11 mouse cellular contexts compared by ENCODE assay signal in the genomic region with DNA sequence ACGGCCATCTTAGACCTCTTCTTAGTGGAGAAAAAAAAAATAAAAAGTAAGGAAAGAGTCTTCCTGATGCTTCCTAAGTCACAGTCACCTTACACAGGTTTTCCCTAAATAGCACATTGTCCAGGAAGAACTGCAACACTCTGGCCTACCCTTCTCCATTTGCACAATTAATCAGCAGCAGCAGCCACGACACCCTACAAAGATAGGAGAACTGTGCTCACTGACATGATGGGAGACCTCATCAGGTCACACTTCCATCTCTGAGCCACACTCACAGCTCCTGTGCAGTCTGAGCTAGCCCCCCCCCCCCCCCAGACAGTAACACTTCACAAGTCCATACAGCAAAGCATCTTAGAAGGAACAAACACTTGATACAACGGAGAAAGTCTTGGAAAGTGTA. TPM values are rescaled to one million over a fixed set of nuclear protein-coding genes. Genes with fewer than 3 reads are reported as not detected.
A peak's percentile ranks its signal among the peaks of the same experiment; 100 is the strongest.
DNase-seq lines count a peak whose midpoint lies in the region; ATAC-seq and TF ChIP-seq lines count a peak whose summit lies in the region.
"Had no signal": no experiment of that assay in that cellular context is flagged by ENCODE, and none has a peak within 500 bp of the region (broad histone marks: within the 10 kb centered on the region; RNA-seq: fewer than 3 reads in every experiment).

No protein-coding gene starts in this region.

- no peak overlapping the region for H3K4me2 ChIP-seq in kidney, embryonic 15.5 days
- H3K4me2 ChIP-seq in liver, embryonic 12.5 days: peak overlapping the region; percentile 76
- no peak overlapping the region for H3K4me2 ChIP-seq in midbrain, embryonic 11.5 days

- H3K4me3 ChIP-seq in heart, adult 2 months: peak overlapping the region; percentile 63; the same call in 1 of the 2 replicates
- 0 out of 2 replicates have a peak overlapping the region, but pooled peaks have one; percentile 30 for H3K4me3 ChIP-seq in kidney, embryonic 15.5 days (replicated peaks)
- H3K4me3 ChIP-seq in G1E (ENCODE audit: low read depth, low read length): peak overlapping the region; percentile 55
- peak overlapping the region; percentile 56 for H3K4me3 ChIP-seq in liver, embryonic 12.5 days
- no peak overlapping the region for H3K4me3 ChIP-seq in midbrain, embryonic 11.5 days (ENCODE audit: low read depth, low read length)

- no peak for TF ChIP-seq EP300 in heart, adult 2 months (IDR thresholded peaks at IDR 0.05; ENCODE audit: insufficient read depth, low read depth, low read length)

- ATAC-seq in kidney, embryonic 15.5 days (replicated peaks; ENCODE audit: low FRiP score): no peak
- ATAC-seq in G1E (ENCODE audit: extremely low read depth, insufficient number of reproducible peaks, low FRiP score, poor library complexity, severe bottlenecking): no peak
- peak; percentile 67; the same call in 1 of the 2 replicates for ATAC-seq in liver, embryonic 12.5 days
- ATAC-seq in midbrain, embryonic 11.5 days (ENCODE audit: low FRiP score): no peak
- ATAC-seq: intestine, embryonic 16.5 days had no signal

- 47% methylated on average over 3 of the region's 3 CpGs for WGBS in heart, adult 2 months
- 83% methylated on average over 3 of the region's 3 CpGs for WGBS in kidney, embryonic 15.5 days
- WGBS in liver, embryonic 12.5 days (ENCODE audit: insufficient replicate concordance): 60% methylated on average over 3 of the region's 3 CpGs
- WGBS in midbrain, embryonic 11.5 days: 90% methylated on average over 3 of the region's 3 CpGs

- no peak for DNase-seq in heart, adult 2 months
- no peak for DNase-seq in heart, postnatal 25 days (ENCODE audit: low spot score)
- no peak for DNase-seq in kidney, adult 8-10 months
- DNase-seq in G1E (ENCODE audit: low spot score): no peak
- DNase-seq in midbrain, embryonic 11.5 days (ENCODE audit: low spot score, missing footprints): no peak
- DNase-seq in right cerebral cortex, postnatal 10 days (ENCODE audit: low spot score in 2 of 2): no peak
- DNase-seq: adrenal gland, postnatal 25 days; right cerebral cortex, postnatal 14 days had no signal

- no peaks in the 10 kb centered on the region for H3K27me3 ChIP-seq in heart, adult 2 months (ENCODE audit: control insufficient read depth, insufficient read depth, low read length)
- no peaks in the 10 kb centered on the region for H3K27me3 ChIP-seq in kidney, embryonic 15.5 days
- no peaks in the 10 kb centered on the region for H3K27me3 ChIP-seq in G1E (ENCODE audit: insufficient read depth, low read length)
- no peaks in the 10 kb centered on the region for H3K27me3 ChIP-seq in liver, embryonic 12.5 days (replicated peaks)
- no peaks in the 10 kb centered on the region for H3K27me3 ChIP-seq in midbrain, embryonic 11.5 days (ENCODE audit: control insufficient read depth, insufficient read depth, low read length)

- no peak for TF ChIP-seq POLR2A in heart, adult 2 months (IDR thresholded peaks at IDR 0.05; ENCODE audit: insufficient read depth, low read depth, low read length)

- peaks cover 2% of the 10 kb centered on the region; the same call in 1 of the 2 replicates for H3K36me3 ChIP-seq in heart, adult 2 months (ENCODE audit: control insufficient read depth, insufficient read depth, low read length)
- no peaks in the 10 kb centered on the region for H3K36me3 ChIP-seq in kidney, embryonic 15.5 days
- peaks cover 62% of the 10 kb centered on the region for H3K36me3 ChIP-seq in G1E (replicated peaks)
- H3K36me3 ChIP-seq in liver, embryonic 12.5 days: peaks cover 19% of the 10 kb centered on the region
- H3K36me3 ChIP-seq in midbrain, embryonic 11.5 days (ENCODE audit: control insufficient read depth, insufficient read depth, low read length): no peaks in the 10 kb centered on the region; the same call in 1 of the 2 replicates

- peak overlapping the region; percentile 10; the same call in 1 of the 2 replicates for H3K9ac ChIP-seq in heart, adult 2 months (ENCODE audit: low read depth, low read length)
- no peak overlapping the region for H3K9ac ChIP-seq in kidney, embryonic 15.5 days
- H3K9ac ChIP-seq in liver, embryonic 12.5 days: peak overlapping the region; percentile 47; the same call in 1 of the 2 replicates
- no peak overlapping the region for H3K9ac ChIP-seq in midbrain, embryonic 11.5 days (ENCODE audit: low read length)

- intact Hi-C loops in heart, adult 2 months (cut with DNase I): loop anchor here (2.0 to 5.0 kb wide), 2 partner anchors 14 to 45 kb away; partner anchors contain the start of gene Rcc1
- intact Hi-C loops in heart, postnatal 25 days (cut with DNase I): no loop called here

- H3K4me1 ChIP-seq in heart, adult 2 months (ENCODE audit: control insufficient read depth, insufficient read depth, low read length): peaks cover 5% of the 10 kb centered on the region
- H3K4me1 ChIP-seq in kidney, embryonic 15.5 days: peaks cover 19% of the 10 kb centered on the region
- H3K4me1 ChIP-seq in G1E (ENCODE audit: insufficient read depth, low read depth, low read length): peaks cover 51% of the 10 kb centered on the region
- H3K4me1 ChIP-seq in liver, embryonic 12.5 days: peaks cover 44% of the 10 kb centered on the region
- H3K4me1 ChIP-seq in midbrain, embryonic 11.5 days (ENCODE audit: control insufficient read depth, insufficient read depth, low read length): peaks cover 4% of the 10 kb centered on the region

- TF ChIP-seq CTCF in heart, adult 2 months (IDR thresholded peaks at IDR 0.05): no peak
- no peak for TF ChIP-seq CTCF in G1E (IDR thresholded peaks at IDR 0.05; ENCODE audit: low read depth, low read length)

- H3K9me3 ChIP-seq in kidney, embryonic 15.5 days (replicated peaks): no peaks in the 10 kb centered on the region
- H3K9me3 ChIP-seq in G1E (replicated peaks): peaks cover 7% of the 10 kb centered on the region; the same call in 1 of the 2 replicates
- H3K9me3 ChIP-seq in liver, embryonic 12.5 days (replicated peaks): peaks cover 6% of the 10 kb centered on the region; the same call in 1 of the 2 replicates
- H3K9me3 ChIP-seq in midbrain, embryonic 11.5 days (ENCODE audit: control insufficient read depth, low read length): no peaks in the 10 kb centered on the region

- H3K27ac ChIP-seq in heart, adult 2 months: no peak overlapping the region; the same call in 1 of the 2 replicates
- no peak overlapping the region for H3K27ac ChIP-seq in kidney, embryonic 15.5 days
- H3K27ac ChIP-seq in liver, embryonic 12.5 days: peak overlapping the region; percentile 79; the same call in 1 of the 2 replicates
- no peak overlapping the region for H3K27ac ChIP-seq in midbrain, embryonic 11.5 days (ENCODE audit: low read depth, low read length)

- H3K79me2 ChIP-seq in heart, adult 2 months (replicated peaks; ENCODE audit: control insufficient read depth, insufficient read depth, low read length): peaks cover 5% of the 10 kb centered on the region

RNA-seq across cellular contexts. Expression of gene Phactr4, which starts 25.2 kb away (rescaled TPM):
- 10 to 100 TPM; 22.3 to 22.4 TPM for total RNA-seq in heart, adult 2 months (2021)
- polyA plus RNA-seq in heart, adult 2 months (2012; rRNA removed): 8.7 and 10.1 TPM in 2 replicates
- total RNA-seq in heart, postnatal 25 days (2021): 10 to 100 TPM; 23.2 to 23.4 TPM
- 25.6 and 27.3 TPM in 2 replicates for polyA plus RNA-seq in kidney, embryonic 15.5 days (2015; fragmentation: Nextera tagmentation; extraction: Ambion mirVana)
- total RNA-seq in G1E (2014; fragmentation: Nextera tagmentation): 72.5 and 86.2 TPM in 2 replicates
- total RNA-seq in G1E (2017): 5.5 and 7.7 TPM in 2 replicates
- polyA plus RNA-seq in G1E (2012): 15.0 and 15.2 TPM in 2 replicates
- polyA plus RNA-seq in liver, embryonic 12.5 days (2016; fragmentation: Nextera tagmentation; extraction: Ambion mirVana): 14.4 and 14.5 TPM in 2 replicates
- polyA plus RNA-seq in midbrain, embryonic 11.5 days (2014; fragmentation: Nextera tagmentation; extraction: Ambion mirVana): 22.2 and 22.4 TPM in 2 replicates

RNA-seq across cellular contexts. Expression of gene Rcc1, which starts 43.7 kb away (rescaled TPM):
- total RNA-seq in heart, adult 2 months (2021): 1 to 10 TPM; 6.6 to 7.5 TPM
- polyA plus RNA-seq in heart, adult 2 months (2012; rRNA removed): 5.1 and 5.2 TPM in 2 replicates
- 1 to 10 TPM; 8.6 to 8.9 TPM for total RNA-seq in heart, postnatal 25 days (2021)
- polyA plus RNA-seq in kidney, embryonic 15.5 days (2015; fragmentation: Nextera tagmentation; extraction: Ambion mirVana): 88.9 and 92.7 TPM in 2 replicates
- total RNA-seq in G1E (2014; fragmentation: Nextera tagmentation) (24.2 and 26.8 TPM in 2 replicates), G1E (2017) (38.6 and 39.2 TPM in 2 replicates)
- polyA plus RNA-seq in G1E (2012): 70.0 and 86.0 TPM in 2 replicates
- 91.9 and 102 TPM in 2 replicates for polyA plus RNA-seq in liver, embryonic 12.5 days (2016; fragmentation: Nextera tagmentation; extraction: Ambion mirVana)
- polyA plus RNA-seq in midbrain, embryonic 11.5 days (2014; fragmentation: Nextera tagmentation; extraction: Ambion mirVana): 62.1 and 70.3 TPM in 2 replicates

Comparison
In these comparisons a context has a peak if more than half of its experiments do, and no peak if none do; other contexts are left out.
1. H3K9ac ChIP-seq: peak in heart, adult 2 months (single experiment) and liver, embryonic 12.5 days (single experiment); none in kidney, embryonic 15.5 days (single experiment) and midbrain, embryonic 11.5 days (single experiment).
2. RNA of gene Rcc1, which starts 43.7 kb away (polyA plus RNA-seq): 91.9 to 102 TPM in liver, embryonic 12.5 days, 88.9 to 92.7 TPM in kidney, embryonic 15.5 days, 70.0 to 86.0 TPM in G1E and 62.1 to 70.3 TPM in midbrain, embryonic 11.5 days; 5.1 to 5.2 TPM in heart, adult 2 months; every median in the first group is over 10 times any median in the second.